Mouse (Mus musculus) limb, embryonic 15.5 days (tissue): Measurements from ENCODE around the gene A630001G21Rik. TPM values are rescaled to one million over a fixed set of nuclear protein-coding genes. Genes with fewer than 3 reads are reported as not detected.

ENCODE experiments used
- ATAC-seq: fragments of 200-750 bp; cut with Nextera tagmentation; 2 replicates; pipeline ENCODE4 v1.8.0; 2017; ENCODE audit warnings: low read depth, moderate TSS enrichment; ENCODE audit not compliant: insufficient number of reproducible peaks, low FRiP score, low TSS enrichment
- H3K27ac ChIP-seq: fragments of 300-500 bp; sonication (generic); 2 replicates; pipeline ENCODE4 v1.5.1; 2015; ENCODE audit warnings: moderate library complexity, mild to moderate bottlenecking, inconsistent platforms
- H3K27me3 ChIP-seq: fragments of 300-500 bp; sonication (generic); 2 replicates; pipeline ENCODE4 v1.6.1; 2015; ENCODE audit warnings: inconsistent platforms
- H3K36me3 ChIP-seq: fragments of 300-500 bp; sonication (generic); 2 replicates; pipeline ENCODE4 v1.6.1; 2015; ENCODE audit warnings: inconsistent platforms
- H3K4me1 ChIP-seq: fragments of 300-500 bp; sonication (generic); 2 replicates; pipeline ENCODE4 v1.6.1; 2015; ENCODE audit warnings: inconsistent platforms
- H3K4me2 ChIP-seq: fragments of 300-500 bp; sonication (generic); 2 replicates; pipeline ENCODE4 v1.6.1; 2015; ENCODE audit warnings: mild to moderate bottlenecking, inconsistent platforms
- H3K4me3 ChIP-seq: fragments of 300-500 bp; sonication (generic); 2 replicates; pipeline ENCODE4 v1.5.1; 2015; ENCODE audit warnings: mild to moderate bottlenecking, inconsistent platforms
- H3K9ac ChIP-seq: fragments of 300-500 bp; sonication (generic); 2 replicates; pipeline ENCODE4 v1.6.1; 2015; ENCODE audit warnings: inconsistent platforms
- H3K9me3 ChIP-seq: fragments of 300-500 bp; sonication (generic); 2 replicates; pipeline ENCODE4 v1.6.1; 2016; ENCODE audit warnings: inconsistent platforms
- WGBS: fragments of 180-500 bp; shearing (Covaris S2); methylation state at CpG from one replicate; pipeline ENCODE4 v1.1.7; 2015; 5-methylcytosine and 5-hydroxymethylcytosine counted together
- polyA plus RNA-seq: library from polyadenylated mRNA; unstranded; fragments of >200 nt; fragmentation: Nextera tagmentation; extraction: Ambion mirVana; gene quantifications from 2 replicates; pipeline ENCODE4 v1.2.1, GENCODE M21; 2015

The A630001G21Rik gene
- polyA plus RNA-seq, 1 experiment from 2014 or later = 1.0 TPM

DNA sequence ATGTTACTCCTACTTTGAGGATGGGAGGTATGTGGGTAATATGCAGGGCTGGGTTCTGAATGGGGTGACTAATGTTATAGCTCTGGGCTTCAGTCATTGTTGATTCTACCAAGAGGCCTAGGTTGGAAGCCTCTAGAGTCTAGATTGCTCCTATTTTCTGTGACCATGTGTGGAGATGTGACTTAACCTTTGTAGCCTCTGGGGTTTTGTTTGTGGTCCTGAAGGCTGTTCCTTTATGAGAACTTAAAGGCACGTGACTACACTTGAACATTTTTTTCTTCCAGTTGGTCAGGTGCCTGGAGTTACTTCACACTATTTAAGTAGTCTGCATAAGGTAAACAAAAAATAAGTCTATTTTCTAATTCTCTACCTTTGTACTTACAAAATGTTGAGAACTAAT, 21.3 kb upstream of the A630001G21Rik start:
- H3K4me3 ChIP-seq = no peak overlapping the region
- 45% methylated on average over 1 of the region's 1 CpGs for WGBS
- no peaks in the 10 kb centered on the region for H3K27me3 ChIP-seq
- ATAC-seq = no peak
- no peak overlapping the region for H3K4me2 ChIP-seq
- peaks cover 6% of the 10 kb centered on the region; the same call in 1 of the 2 replicates for H3K4me1 ChIP-seq
- no peaks in the 10 kb centered on the region; the same call in 1 of the 2 replicates for H3K36me3 ChIP-seq
- no peak overlapping the region for H3K27ac ChIP-seq
- no peaks in the 10 kb centered on the region for H3K9me3 ChIP-seq
- no peak overlapping the region for H3K9ac ChIP-seq

DNA sequence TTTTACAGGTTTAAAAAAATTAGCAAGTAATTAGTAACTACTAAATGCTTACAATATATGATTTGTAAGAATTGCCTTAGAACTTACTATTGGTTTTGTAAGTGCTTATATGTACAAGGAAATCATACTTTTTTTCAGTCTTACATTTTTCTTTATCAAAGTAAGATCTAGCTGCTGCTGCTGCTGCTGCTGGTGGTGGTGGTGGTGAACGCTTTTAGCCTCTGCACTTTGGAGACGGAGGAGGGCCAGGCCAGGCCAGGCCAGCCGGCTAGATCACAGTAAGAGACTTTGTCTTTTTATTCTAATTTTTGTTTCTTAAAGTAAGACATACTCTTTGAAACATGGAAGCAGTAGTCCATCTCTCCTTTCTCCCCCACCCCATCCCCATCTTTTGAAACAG, 16.8 kb upstream of the A630001G21Rik start:
- Histone ChIP-seq H3K4me1 (peaks cover 13% of the 10 kb centered on the region), H3K9me3 (no peaks in the 10 kb centered on the region), H3K9ac (no peak overlapping the region), H3K27me3 (no peaks in the 10 kb centered on the region), H3K36me3 (no peaks in the 10 kb centered on the region; the same call in 1 of the 2 replicates), H3K4me3 (no peak overlapping the region), H3K4me2 (no peak overlapping the region), H3K27ac (no peak overlapping the region)
- ATAC-seq = no peak
- 64% methylated on average over 3 of the region's 3 CpGs for WGBS

DNA sequence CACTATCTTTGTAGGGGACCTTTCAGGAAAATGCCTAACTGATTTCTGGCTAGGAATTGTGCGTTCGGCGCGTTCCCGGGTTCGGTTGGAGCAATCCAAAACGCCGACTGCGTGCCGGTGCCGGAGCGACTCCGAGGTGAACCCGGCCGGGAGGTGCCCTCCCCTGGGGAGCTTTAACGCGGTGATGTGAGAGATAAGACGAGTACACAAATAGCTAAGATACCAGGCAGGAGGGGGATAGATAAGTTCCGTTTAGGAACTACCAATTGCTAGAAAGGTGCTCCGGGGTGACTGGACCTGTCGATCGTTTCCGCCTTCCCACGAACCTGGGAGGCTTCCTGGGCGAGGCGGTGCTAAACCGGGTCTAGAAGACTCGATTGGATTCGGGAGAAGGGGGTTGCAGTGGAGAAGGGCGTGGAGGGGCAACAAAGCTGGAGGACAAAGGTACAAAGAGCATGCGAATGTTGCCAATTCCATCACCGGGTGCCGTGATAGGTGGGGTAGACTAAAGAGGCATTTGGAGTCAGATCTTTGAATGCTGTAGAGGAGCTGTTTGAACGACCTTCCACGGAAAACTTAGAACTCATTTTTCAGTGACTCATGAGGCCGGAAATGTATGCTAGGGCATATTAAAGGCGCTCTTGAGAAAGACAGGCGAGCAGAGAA, 15.8 kb upstream of the A630001G21Rik start:
- H3K36me3 ChIP-seq = no peaks in the 10 kb centered on the region; the same call in 1 of the 2 replicates
- ATAC-seq = no peak
- no peaks in the 10 kb centered on the region for H3K27me3 ChIP-seq
- H3K27ac ChIP-seq = peak overlapping the region; percentile 96
- peak overlapping the region; percentile 79 for H3K4me3 ChIP-seq
- under 1% methylated on average over 38 of the region's 38 CpGs for WGBS
- peak overlapping the region; percentile 76 for H3K4me2 ChIP-seq
- H3K4me1 ChIP-seq = peaks cover 13% of the 10 kb centered on the region
- peak overlapping the region; percentile 90 for H3K9ac ChIP-seq
- H3K9me3 ChIP-seq = no peaks in the 10 kb centered on the region

DNA sequence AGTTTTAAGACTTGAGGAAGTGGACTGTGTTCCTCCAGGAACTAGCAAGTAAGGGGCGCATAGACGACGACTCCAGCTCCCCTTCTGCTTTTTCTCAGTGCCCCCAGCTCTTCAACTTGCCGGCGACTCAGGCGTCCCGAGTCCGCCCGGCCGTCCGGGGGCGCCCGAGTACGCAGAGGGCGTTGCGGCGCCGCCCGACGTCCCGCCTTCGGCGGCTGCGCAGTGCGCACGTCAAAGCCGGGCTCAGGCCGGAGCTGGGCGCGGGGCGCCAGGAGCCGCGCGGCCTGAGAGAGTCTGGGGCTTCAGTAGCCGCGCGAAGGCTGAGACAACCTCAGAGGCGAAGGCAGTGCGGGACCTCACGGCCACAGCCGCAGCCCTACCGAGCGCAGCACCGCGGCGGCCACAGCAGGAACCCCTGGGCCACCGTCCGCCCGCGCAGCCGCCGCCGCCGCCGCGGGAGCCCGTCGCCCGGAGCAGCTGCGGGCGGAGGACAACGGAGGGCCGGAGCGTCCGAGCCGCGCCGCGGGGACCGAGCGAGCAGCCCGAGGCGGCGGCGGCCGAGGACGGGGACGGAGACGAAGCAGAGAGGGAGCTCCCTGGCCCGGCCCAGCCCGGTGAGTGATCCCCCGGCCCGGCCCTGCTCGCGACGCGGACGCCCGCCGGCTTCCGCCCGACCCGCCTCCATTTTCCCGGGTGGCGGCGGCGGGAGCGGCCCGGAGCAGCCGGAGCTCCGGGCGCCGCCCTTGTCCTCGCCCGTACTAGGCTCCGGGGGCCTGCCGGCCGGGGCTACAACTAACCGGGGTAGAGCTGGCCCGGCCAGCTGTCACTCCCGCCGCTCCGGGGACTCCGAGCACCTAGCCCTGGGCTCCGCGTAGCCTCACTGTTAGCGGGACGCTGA, 15.0 kb upstream of the A630001G21Rik start, which contains the start of gene Cab39:
Gene Cab39 (plus strand): TSS at position 234 of the 898 bp plus-strand sequence.
- H3K4me3 ChIP-seq = peak within 1 kb of the TSS; percentile 79
- H3K4me1 ChIP-seq = peaks cover 13% of the 10 kb centered on the region
- no peaks in the 10 kb centered on the region for H3K27me3 ChIP-seq
- ATAC-seq = peak; percentile 85
- under 1% methylated on average over 91 of the region's 118 CpGs for WGBS
- peak within 1 kb of the TSS; percentile 96 for H3K27ac ChIP-seq
- peak within 1 kb of the TSS; percentile 90 for H3K9ac ChIP-seq
- peak within 1 kb of the TSS; percentile 76 for H3K4me2 ChIP-seq
- no peaks in the 10 kb centered on the region for H3K9me3 ChIP-seq
- H3K36me3 ChIP-seq = no peaks in the 10 kb centered on the region; the same call in 1 of the 2 replicates

DNA sequence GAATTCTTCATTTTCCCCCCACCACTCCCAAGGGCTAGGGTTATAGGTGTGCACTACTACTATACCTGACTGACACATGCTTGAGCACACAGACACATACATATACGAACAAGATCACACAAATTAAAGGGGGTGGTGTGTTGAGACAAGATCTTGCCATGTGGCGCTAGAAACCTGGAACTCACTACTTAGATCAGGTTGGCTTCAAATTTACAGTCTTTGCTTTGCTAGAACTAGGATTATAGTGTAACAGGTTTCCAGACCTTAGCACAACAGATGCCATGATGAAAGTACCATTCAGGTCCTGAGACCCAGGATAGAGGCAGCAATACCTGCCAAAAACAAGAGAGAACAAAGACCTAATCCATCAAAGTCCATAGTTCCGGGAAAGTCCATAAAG, 13.0 kb upstream of the A630001G21Rik start:
- Histone ChIP-seq H3K27me3 (no peaks in the 10 kb centered on the region), H3K4me2 (no peak overlapping the region), H3K9me3 (no peaks in the 10 kb centered on the region), H3K4me3 (no peak overlapping the region), H3K9ac (no peak overlapping the region), H3K36me3 (no peaks in the 10 kb centered on the region; the same call in 1 of the 2 replicates), H3K27ac (no peak overlapping the region), H3K4me1 (peaks cover 13% of the 10 kb centered on the region)
- WGBS = 86% methylated on average over 3 of the region's 3 CpGs
- ATAC-seq = no peak

DNA sequence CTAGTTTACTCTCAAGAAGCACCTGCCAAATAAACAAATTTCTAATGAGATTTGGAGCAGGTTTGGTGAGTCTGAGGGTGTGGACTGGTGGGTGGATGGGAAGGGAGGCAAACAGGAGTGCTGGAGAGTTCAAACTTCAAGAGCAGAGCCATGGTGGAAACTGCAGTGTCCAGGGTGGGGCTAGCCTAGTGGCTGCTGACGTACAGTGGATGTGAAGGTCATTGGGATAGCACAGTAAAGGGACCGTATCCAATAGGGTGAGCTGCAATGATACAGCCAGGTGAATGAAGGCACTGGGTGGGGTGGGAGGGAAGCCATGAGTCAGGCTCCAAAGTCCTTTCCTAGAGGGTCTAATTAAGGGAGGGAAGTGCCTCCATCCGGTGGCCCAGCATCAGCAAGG, 12.1 kb upstream of the A630001G21Rik start:
- H3K36me3 ChIP-seq = no peaks in the 10 kb centered on the region
- no peak overlapping the region for H3K9ac ChIP-seq
- no peak overlapping the region for H3K4me3 ChIP-seq
- no peak for ATAC-seq
- 63% methylated on average over 3 of the region's 3 CpGs for WGBS
- H3K4me1 ChIP-seq = peaks cover 9% of the 10 kb centered on the region
- no peaks in the 10 kb centered on the region for H3K27me3 ChIP-seq
- H3K4me2 ChIP-seq = no peak overlapping the region
- no peaks in the 10 kb centered on the region for H3K9me3 ChIP-seq
- H3K27ac ChIP-seq = no peak overlapping the region

DNA sequence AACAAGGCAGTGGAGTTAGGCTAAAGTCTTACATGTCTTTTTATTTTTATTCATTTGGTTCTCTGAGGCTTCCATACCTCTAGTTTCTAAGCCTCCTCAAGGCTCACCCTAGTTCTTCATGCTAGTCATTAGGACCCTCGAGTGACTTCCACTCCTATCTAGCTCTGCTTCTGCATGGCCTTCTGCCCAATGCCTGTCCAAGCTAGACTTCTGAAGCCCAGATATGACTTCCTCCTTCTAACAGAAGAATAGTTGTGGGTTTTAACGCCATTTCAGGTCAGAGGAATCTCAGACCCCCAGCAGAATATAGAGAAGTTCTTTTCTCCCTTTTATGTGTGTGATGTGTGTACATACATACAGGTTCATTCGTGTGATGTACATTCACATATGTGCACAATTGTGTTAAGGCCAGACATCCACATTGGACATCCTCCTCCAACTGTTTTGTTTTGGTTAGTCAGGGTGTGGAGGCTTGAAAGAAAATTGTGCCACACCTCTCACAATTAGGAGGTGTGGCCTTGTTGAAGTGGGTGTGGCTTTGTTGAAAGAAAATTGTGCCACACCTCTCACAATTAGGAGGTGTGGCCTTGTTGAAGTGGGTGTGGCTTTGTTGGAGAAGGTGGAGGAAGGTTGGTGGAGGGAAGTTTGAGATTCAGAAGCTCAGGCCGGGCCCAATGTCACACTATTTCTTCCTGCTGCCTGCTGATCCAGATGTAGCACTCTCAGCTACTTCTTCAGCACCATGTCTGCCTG, 1.2 kb upstream of the A630001G21Rik start:
- Histone ChIP-seq H3K27me3 (no peaks in the 10 kb centered on the region), H3K36me3 (no peaks in the 10 kb centered on the region), H3K4me2 (no peak overlapping the region), H3K27ac (no peak overlapping the region), H3K4me1 (no peaks in the 10 kb centered on the region; the same call in 1 of the 2 replicates), H3K9ac (no peak overlapping the region), H3K9me3 (no peaks in the 10 kb centered on the region), H3K4me3 (no peak overlapping the region)
- ATAC-seq = no peak
- 68% methylated on average over 4 of the region's 4 CpGs for WGBS

DNA sequence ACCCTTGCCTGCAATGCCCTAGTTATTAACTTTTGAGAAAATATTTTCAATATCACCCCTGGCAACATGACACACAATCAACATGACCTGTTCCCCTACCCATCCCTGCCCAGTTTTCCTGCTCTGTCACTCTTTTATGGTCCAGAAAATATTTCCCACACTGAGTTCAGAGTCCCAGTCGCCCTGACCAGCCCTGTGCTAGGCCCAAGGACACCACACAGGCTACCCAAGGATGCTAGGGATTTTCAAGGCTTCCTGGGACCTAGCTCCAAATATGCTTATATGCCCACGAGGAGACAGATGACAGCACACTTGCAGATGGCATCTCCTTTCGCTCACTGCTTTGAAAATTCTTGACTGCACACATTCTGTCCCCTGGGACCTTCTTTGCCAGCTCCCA, 569 bp upstream of the A630001G21Rik start:
- Histone ChIP-seq H3K36me3 (no peaks in the 10 kb centered on the region), H3K4me2 (no peak overlapping the region), H3K27me3 (no peaks in the 10 kb centered on the region), H3K9me3 (no peaks in the 10 kb centered on the region), H3K27ac (no peak overlapping the region), H3K4me1 (no peaks in the 10 kb centered on the region; the same call in 1 of the 2 replicates), H3K4me3 (no peak overlapping the region), H3K9ac (no peak overlapping the region)
- WGBS = 60% methylated on average over 3 of the region's 3 CpGs
- ATAC-seq = no peak

DNA sequence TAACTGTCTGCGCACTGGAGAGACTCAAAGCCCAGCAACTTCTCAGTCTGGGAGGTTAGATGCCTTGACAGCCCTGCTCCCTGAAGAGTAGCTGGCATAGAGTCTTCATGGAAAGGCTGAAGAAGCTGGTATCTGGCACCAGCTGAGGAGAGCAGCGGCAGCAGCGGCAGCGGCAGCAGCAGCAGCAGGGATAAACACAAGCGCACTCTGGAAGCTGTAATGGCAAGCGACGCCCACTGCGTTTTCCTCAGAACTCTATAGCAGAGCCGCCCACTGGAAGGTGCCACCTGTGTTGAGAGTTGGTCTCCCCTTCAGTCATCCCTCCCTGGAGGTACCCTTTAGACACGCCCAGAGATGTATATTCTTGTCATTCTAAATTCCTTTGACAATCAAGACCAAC, 2.3 kb downstream of the A630001G21Rik start:
- no peak for ATAC-seq
- Histone ChIP-seq H3K9ac (no peak overlapping the region), H3K9me3 (no peaks in the 10 kb centered on the region), H3K4me2 (no peak overlapping the region), H3K27ac (no peak overlapping the region), H3K4me1 (no peaks in the 10 kb centered on the region; the same call in 1 of the 2 replicates), H3K27me3 (no peaks in the 10 kb centered on the region), H3K36me3 (no peaks in the 10 kb centered on the region), H3K4me3 (no peak overlapping the region)
- 51% methylated on average over 10 of the region's 10 CpGs for WGBS

DNA sequence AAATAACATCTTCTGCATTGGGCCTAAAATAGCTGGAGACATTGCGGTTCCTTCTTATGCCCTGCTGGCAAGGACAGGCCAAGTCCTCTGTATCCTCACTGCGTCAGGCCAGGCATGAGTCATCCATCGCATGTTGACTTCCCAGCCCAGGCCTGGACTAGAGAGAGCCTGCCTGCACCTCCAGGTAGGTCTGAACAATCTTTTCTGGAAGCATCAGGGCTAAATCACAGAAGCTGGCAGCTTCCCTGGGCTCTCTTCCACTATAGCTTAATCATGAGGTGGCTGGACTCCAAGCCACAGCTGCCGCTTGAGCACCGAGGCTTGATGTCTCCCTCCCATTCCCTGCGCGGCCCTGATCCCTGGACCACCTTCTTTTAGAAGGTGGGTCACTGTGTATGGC, 3.3 kb downstream of the A630001G21Rik start:
- Histone ChIP-seq H3K4me3 (no peak overlapping the region), H3K9ac (no peak overlapping the region), H3K4me2 (no peak overlapping the region), H3K27me3 (no peaks in the 10 kb centered on the region), H3K36me3 (no peaks in the 10 kb centered on the region), H3K9me3 (no peaks in the 10 kb centered on the region), H3K4me1 (no peaks in the 10 kb centered on the region; the same call in 1 of the 2 replicates), H3K27ac (no peak overlapping the region)
- no peak for ATAC-seq
- 77% methylated on average over 7 of the region's 7 CpGs for WGBS

DNA sequence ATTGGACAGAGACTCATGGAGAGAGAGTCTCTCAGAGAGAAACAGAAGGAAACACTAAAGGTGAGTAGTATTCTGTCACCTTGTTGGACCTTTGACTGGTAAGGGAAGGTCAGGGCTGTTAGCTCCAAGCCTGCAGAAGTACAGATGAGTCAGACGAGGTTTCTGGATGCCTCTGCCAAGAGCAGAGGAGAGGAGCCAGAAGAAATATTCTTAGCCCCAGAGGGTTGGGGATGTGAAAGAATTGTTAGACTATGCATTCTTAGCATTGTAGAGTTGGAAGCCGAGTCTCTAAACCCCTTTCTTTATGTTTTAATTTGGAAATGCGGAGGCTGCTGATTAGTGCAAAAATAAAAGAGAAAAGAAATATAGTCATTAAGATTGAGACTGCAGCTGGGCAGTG, 6.5 kb downstream of the A630001G21Rik start:
- ATAC-seq = no peak
- WGBS = 61% methylated on average over 3 of the region's 3 CpGs
- no peaks in the 10 kb centered on the region for H3K9me3 ChIP-seq
- no peaks in the 10 kb centered on the region for H3K36me3 ChIP-seq
- H3K4me2 ChIP-seq = no peak overlapping the region
- no peaks in the 10 kb centered on the region; the same call in 1 of the 2 replicates for H3K4me1 ChIP-seq
- no peak overlapping the region for H3K27ac ChIP-seq
- H3K4me3 ChIP-seq = no peak overlapping the region
- no peak overlapping the region for H3K9ac ChIP-seq
- no peaks in the 10 kb centered on the region for H3K27me3 ChIP-seq
